Mouse (Mus musculus) small intestine, adult 2 months (tissue): ENCODE data around the gene Evi2.

Source experiments
- CTCF ChIP-seq: fragments of 200-500 bp; IDR thresholded peaks from 2 replicates; pipeline ENCODE4 v1.5.1; 2012; ENCODE audit warnings: low read depth, mild to moderate bottlenecking, control low read depth, inconsistent platforms, low read length, moderate library complexity, mixed read lengths; ENCODE audit not compliant: insufficient replicate concordance, insufficient read length; ENCODE audit errors: extremely low read depth
- POLR2A ChIP-seq: fragments of 200-500 bp; IDR thresholded peaks from 2 replicates; pipeline ENCODE4 v1.6.1; 2012; ENCODE audit warnings: low read depth, mild to moderate bottlenecking, control low read depth, inconsistent platforms, low read length, moderate library complexity

DNA sequence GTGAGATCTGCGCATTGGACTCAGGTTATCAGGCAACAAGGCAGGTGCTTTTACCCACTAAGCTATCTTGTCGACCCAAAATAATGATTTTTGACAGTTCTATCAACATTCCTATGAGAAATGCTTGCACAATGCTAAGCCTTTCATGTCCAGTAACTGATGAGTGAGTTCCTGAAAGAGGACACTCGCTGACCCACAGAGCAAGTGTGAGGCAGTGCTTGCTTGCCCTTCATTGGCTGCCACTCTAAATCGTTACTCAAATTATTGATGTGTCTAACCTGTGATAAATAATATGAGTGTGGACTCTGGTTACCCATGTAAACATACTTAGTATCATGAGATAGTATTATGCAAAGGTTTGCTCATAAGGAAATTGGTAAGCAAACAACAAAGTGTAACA is 30.1 kb upstream of the Evi2 start:
- no peak for TF ChIP-seq CTCF
- no peak for TF ChIP-seq POLR2A
